Mouse (Mus musculus) ES-E14 (cell line): ENCODE measurements around the gene Zmynd10.

Source experiments
- CHD2 ChIP-seq: IDR thresholded peaks from 2 replicates; pipeline ENCODE4 v1.6.1; 2014; ENCODE audit warnings: mild to moderate bottlenecking, low read depth, low read length, inconsistent platforms
- ZNF384 ChIP-seq: IDR thresholded peaks from 2 replicates; pipeline ENCODE4 v1.6.1; 2012; ENCODE audit warnings: low read depth, low read length, inconsistent platforms

- TF ChIP-seq CHD2 (no peak), ZNF384 (no peak)
Observed at GRCm38 (mm10) chr9:107575579-107576356, 28.7 kb downstream of the Zmynd10 start.
